Mouse (Mus musculus): Measurements from ENCODE around the gene Wasf2.

DNA sequence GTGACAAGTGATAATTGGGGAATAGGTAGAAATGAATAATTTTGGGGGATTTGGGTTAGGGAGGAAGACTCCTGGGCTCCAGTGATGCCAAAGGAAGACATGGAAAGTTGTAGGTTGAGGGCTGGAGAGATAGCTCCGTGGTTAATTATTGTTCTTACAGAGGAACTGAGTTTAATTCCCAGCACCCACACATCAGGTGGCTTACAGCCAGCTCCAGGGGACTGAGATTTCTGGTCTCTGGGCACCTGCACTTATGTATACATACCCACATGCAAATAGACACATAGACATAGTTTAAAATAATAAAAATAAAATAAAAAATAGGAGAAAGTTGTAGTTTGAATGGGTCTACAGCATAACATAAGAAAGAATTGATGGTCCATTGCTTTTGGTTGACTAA is 6.6 kb downstream of the Wasf2 start:
- TF ChIP-seq POLR2A (IDR thresholded peaks at IDR 0.05; ENCODE audit: insufficient read length, low read depth) (no peak), USF1 (IDR thresholded peaks at IDR 0.05; ENCODE audit: low read depth) (no peak), TCF3 (IDR thresholded peaks at IDR 0.05; ENCODE audit: insufficient read length, low read depth) (no peak), MYOD1 (IDR thresholded peaks at IDR 0.05; ENCODE audit: control insufficient read depth in 1 of 3, insufficient read length in 2 of 3, low read depth in 2 of 3) (no peak), TCF12 (IDR thresholded peaks at IDR 0.05; ENCODE audit: insufficient read depth, poor library complexity, severe bottlenecking) (no peak), POLR2AphosphoS2 (IDR thresholded peaks at IDR 0.05; ENCODE audit: insufficient read length, low read depth) (no peak), MAX (IDR thresholded peaks at IDR 0.05; ENCODE audit: low read depth) (no peak), MYOG (IDR thresholded peaks at IDR 0.05; ENCODE audit: control insufficient read depth in 1 of 3, insufficient read depth in 1 of 3, insufficient read length in 2 of 3, low read depth in 2 of 3) (no peak), E2F4 (IDR thresholded peaks at IDR 0.05; ENCODE audit: insufficient read depth) (no peak), CEBPB (IDR thresholded peaks at IDR 0.05; ENCODE audit: insufficient read depth, poor library complexity, severe bottlenecking) (no peak), SRF (IDR thresholded peaks at IDR 0.05; ENCODE audit: control insufficient read depth, insufficient read length, low read depth) (no peak), REST (IDR thresholded peaks at IDR 0.05; ENCODE audit: insufficient read depth, insufficient read length) (no peak)

Data from myocyte (in vitro differentiated cells).